Mouse (Mus musculus) liver, adult (tissue): Measurements from ENCODE around the gene Fasn.
A peak's percentile ranks its signal among the peaks of the same experiment; 100 is the strongest.

ENCODE experiments used
- GATA4 ChIP-seq: IDR thresholded peaks from 2 replicates; pipeline ENCODE4 v1.6.1; 2014; ENCODE audit warnings: mild to moderate bottlenecking, low read length; ENCODE audit not compliant: insufficient replicate concordance

Gene Fasn

GRCm38 (mm10) chr11:120805375-120806298, 18.7 kb downstream of the Fasn start:
- no peak for TF ChIP-seq GATA4

GRCm38 (mm10) chr11:120804769-120805168, 19.6 kb downstream of the Fasn start:
- no peak for TF ChIP-seq GATA4

GRCm38 (mm10) chr11:120804274-120804673, 20.1 kb downstream of the Fasn start:
- no peak for TF ChIP-seq GATA4

GRCm38 (mm10) chr11:120800061-120800904, 24.1 kb downstream of the Fasn start:
- no peak; the same call in 1 of the 2 replicates for TF ChIP-seq GATA4

- TF ChIP-seq GATA4, result no peak
These were observed 24.9 kb downstream of the Fasn start for GRCm38 (mm10) chr11:120799316-120799890.

GRCm38 (mm10) chr11:120798244-120798643, 26.1 kb downstream of the Fasn start:
- no peak for TF ChIP-seq GATA4

GRCm38 (mm10) chr11:120796614-120796946, 27.8 kb downstream of the Fasn start:
- TF ChIP-seq GATA4, result 0 out of 2 replicates have a peak, but pooled peaks have one; percentile 0

- TF ChIP-seq GATA4, result peak; percentile 63; the same call in 1 of the 2 replicates
These were observed 28.4 kb downstream of the Fasn start, which contains the start of gene Dus1l for GRCm38 (mm10) chr11:120795756-120796613. Dus1l (minus strand) TSS chr11:120796403.

- no peak for TF ChIP-seq GATA4
These were observed 31.7 kb downstream of the Fasn start for GRCm38 (mm10) chr11:120792652-120793051.

GRCm38 (mm10) chr11:120789810-120790209, 34.5 kb downstream of the Fasn start:
- no peak for TF ChIP-seq GATA4

GRCm38 (mm10) chr11:120789355-120789754, 35.0 kb downstream of the Fasn start:
- TF ChIP-seq GATA4, result no peak

- no peak for TF ChIP-seq GATA4
These were observed 39.2 kb downstream of the Fasn start for GRCm38 (mm10) chr11:120785145-120785544.

GRCm38 (mm10) chr11:120784064-120784791, 40.1 kb downstream of the Fasn start, which contains the start of the genes Rfng and Gps1:
Rfng (minus strand) TSS chr11:120784207.
Gps1 (plus strand) TSS chr11:120784272.
- TF ChIP-seq GATA4, result no peak

GRCm38 (mm10) chr11:120783426-120784063, 40.8 kb downstream of the Fasn start:
- TF ChIP-seq GATA4, result no peak

- TF ChIP-seq GATA4, result no peak
These were observed 44.5 kb downstream of the Fasn start for GRCm38 (mm10) chr11:120779876-120780275.
